Mouse (Mus musculus): ENCODE measurements around the gene Aff3. TPM values are rescaled to one million over a fixed set of nuclear protein-coding genes. Genes with fewer than 3 reads are reported as not detected.

Gene Aff3
- polyA plus RNA-seq, 1 experiment from 2014 or later: 15.4 TPM

DNA sequence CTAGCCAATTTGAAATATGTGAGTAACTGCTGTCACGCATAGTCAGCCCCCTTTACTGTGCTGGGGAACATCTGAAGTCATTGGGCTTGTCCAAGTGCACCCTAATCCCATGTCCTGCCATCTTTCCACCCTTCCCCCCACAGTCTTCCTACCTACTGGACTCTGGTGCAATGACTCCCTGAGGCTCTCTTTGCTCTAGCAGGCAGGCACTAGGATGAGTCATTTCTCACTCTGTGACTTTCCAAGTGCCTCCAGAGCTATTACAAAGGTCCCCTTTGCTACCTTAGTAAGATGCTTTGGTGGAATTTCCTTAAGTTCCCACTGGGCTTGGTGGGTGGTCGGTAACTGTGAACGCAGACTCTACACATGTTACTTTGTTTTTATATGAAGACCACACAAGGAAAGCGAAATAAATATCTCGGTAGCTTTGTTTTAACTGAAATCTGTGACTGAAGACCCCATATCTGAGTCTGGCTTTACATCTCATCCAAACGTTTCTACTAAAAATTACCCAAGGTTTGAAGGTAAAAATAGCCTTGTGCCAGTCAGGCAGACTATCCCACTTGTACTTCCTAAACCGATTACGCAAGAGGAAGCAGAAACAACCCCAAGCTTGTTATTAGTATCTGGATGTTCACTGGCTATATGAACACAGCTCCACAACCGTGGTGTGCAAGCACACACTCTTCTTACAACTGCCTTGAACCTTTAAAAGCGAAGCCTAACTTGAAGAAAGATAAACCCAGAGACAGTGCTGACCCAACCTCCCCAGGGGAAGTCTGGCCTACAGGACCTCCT lies 405.0 kb downstream of the Aff3 start:
- no peak overlapping the region for H3K27ac ChIP-seq (replicated peaks)
- no peak for ATAC-seq (ENCODE audit: insufficient number of reproducible peaks, low FRiP score, low TSS enrichment, low read depth)
- H3K4me1 ChIP-seq: peaks cover 43% of the 10 kb centered on the region
- H3K4me3 ChIP-seq (replicated peaks): no peak overlapping the region
- no peak overlapping the region for H3K4me2 ChIP-seq (replicated peaks)
- H3K9ac ChIP-seq: no peak overlapping the region
- no peaks in the 10 kb centered on the region for H3K36me3 ChIP-seq
- 70% methylated on average over 10 of the region's 10 CpGs for WGBS
- H3K27me3 ChIP-seq: no peaks in the 10 kb centered on the region
- no peaks in the 10 kb centered on the region for H3K9me3 ChIP-seq (replicated peaks)

GRCm38 (mm10) chr1:38254426-38254825 lies 410.3 kb downstream of the Aff3 start:
- no peaks in the 10 kb centered on the region for H3K27me3 ChIP-seq
- no peak overlapping the region for H3K4me2 ChIP-seq (replicated peaks)
- H3K4me3 ChIP-seq (replicated peaks): no peak overlapping the region
- H3K9ac ChIP-seq: no peak overlapping the region
- ATAC-seq (ENCODE audit: insufficient number of reproducible peaks, low FRiP score, low TSS enrichment, low read depth): no peak
- no peak overlapping the region for H3K27ac ChIP-seq (replicated peaks)
- H3K36me3 ChIP-seq: no peaks in the 10 kb centered on the region
- peaks cover 22% of the 10 kb centered on the region for H3K4me1 ChIP-seq
- H3K9me3 ChIP-seq (replicated peaks): no peaks in the 10 kb centered on the region
- WGBS: 80% methylated on average over 8 of the region's 8 CpGs

GRCm38 (mm10) chr1:38252766-38253079 lies 412.0 kb downstream of the Aff3 start:
- Histone ChIP-seq H3K9ac (no peak overlapping the region), H3K27me3 (no peaks in the 10 kb centered on the region), H3K27ac (replicated peaks) (no peak overlapping the region), H3K36me3 (no peaks in the 10 kb centered on the region), H3K4me1 (peaks cover 27% of the 10 kb centered on the region), H3K4me3 (replicated peaks) (no peak overlapping the region), H3K4me2 (replicated peaks) (no peak overlapping the region), H3K9me3 (replicated peaks) (no peaks in the 10 kb centered on the region)
- no peak; the same call in 1 of the 2 replicates for ATAC-seq (ENCODE audit: insufficient number of reproducible peaks, low FRiP score, low TSS enrichment, low read depth)
- WGBS: 26% methylated on average over 2 of the region's 2 CpGs

GRCm38 (mm10) chr1:38252031-38252765 lies 412.6 kb downstream of the Aff3 start:
- ATAC-seq (ENCODE audit: insufficient number of reproducible peaks, low FRiP score, low TSS enrichment, low read depth): 0 out of 2 replicates have a peak, but pooled peaks have one; percentile 29
- Histone ChIP-seq H3K4me2 (replicated peaks) (no peak overlapping the region), H3K9me3 (replicated peaks) (no peaks in the 10 kb centered on the region), H3K27me3 (no peaks in the 10 kb centered on the region), H3K4me3 (replicated peaks) (no peak overlapping the region), H3K36me3 (no peaks in the 10 kb centered on the region), H3K9ac (no peak overlapping the region), H3K4me1 (peaks cover 23% of the 10 kb centered on the region), H3K27ac (replicated peaks) (0 out of 2 replicates have a peak overlapping the region, but pooled peaks have one; percentile 28)
- WGBS: 54% methylated on average over 19 of the region's 19 CpGs

DNA sequence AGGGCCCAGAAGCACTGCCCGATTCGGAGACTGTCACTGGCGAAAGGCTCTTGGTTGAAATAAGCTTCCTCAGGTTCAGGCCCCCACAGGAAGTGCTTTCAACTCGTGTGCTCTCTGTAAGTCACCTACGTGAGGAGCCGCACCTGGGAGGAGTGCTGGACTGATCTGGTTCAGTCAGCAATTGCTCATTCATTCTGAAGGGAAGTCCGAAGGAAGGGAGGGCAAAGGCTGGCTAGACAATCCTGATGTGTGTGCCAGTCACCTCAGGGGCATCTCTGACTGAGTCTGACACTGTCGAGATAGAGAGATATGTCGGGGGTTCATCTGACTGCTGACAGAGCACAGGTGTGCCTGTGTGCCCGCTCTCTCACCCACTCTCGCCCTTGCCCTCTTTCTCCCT lies 413.3 kb downstream of the Aff3 start:
- ATAC-seq (ENCODE audit: insufficient number of reproducible peaks, low FRiP score, low TSS enrichment, low read depth): no peak
- 88% methylated on average over 11 of the region's 11 CpGs for WGBS
- Histone ChIP-seq H3K4me2 (replicated peaks) (no peak overlapping the region), H3K36me3 (no peaks in the 10 kb centered on the region), H3K4me1 (peaks cover 23% of the 10 kb centered on the region), H3K9ac (no peak overlapping the region), H3K9me3 (replicated peaks) (no peaks in the 10 kb centered on the region), H3K4me3 (replicated peaks) (no peak overlapping the region), H3K27me3 (no peaks in the 10 kb centered on the region), H3K27ac (replicated peaks) (no peak overlapping the region)

GRCm38 (mm10) chr1:38250246-38250645 lies 414.5 kb downstream of the Aff3 start:
- no peak overlapping the region for H3K9ac ChIP-seq
- no peak overlapping the region for H3K27ac ChIP-seq (replicated peaks)
- no peaks in the 10 kb centered on the region for H3K27me3 ChIP-seq
- H3K4me3 ChIP-seq (replicated peaks): no peak overlapping the region
- ATAC-seq (ENCODE audit: insufficient number of reproducible peaks, low FRiP score, low TSS enrichment, low read depth): no peak
- no peaks in the 10 kb centered on the region for H3K36me3 ChIP-seq
- H3K9me3 ChIP-seq (replicated peaks): no peaks in the 10 kb centered on the region
- H3K4me1 ChIP-seq: peaks cover 23% of the 10 kb centered on the region
- H3K4me2 ChIP-seq (replicated peaks): no peak overlapping the region
- 59% methylated on average over 3 of the region's 3 CpGs for WGBS

DNA sequence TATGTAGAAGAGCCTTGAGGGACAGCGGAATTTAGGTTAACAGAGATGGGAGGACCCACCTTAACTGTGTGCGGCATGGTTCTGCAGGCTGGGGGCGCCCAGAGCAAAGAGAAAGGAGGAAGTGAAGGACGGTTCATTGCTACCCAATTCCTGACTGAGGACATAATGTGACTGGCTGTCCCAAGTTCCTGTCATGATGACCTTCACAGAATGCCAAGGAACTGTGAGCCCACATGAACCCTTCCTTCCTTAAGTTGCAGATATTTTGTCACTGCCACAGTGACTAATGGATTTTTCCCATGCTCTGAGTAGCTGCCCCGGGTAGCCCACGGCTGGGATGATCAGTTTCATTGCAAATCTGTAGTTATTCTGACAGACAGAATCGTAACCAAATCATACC lies 415.2 kb downstream of the Aff3 start:
- ATAC-seq (ENCODE audit: insufficient number of reproducible peaks, low FRiP score, low TSS enrichment, low read depth): no peak
- 77% methylated on average over 7 of the region's 7 CpGs for WGBS
- peaks cover 23% of the 10 kb centered on the region for H3K4me1 ChIP-seq

DNA sequence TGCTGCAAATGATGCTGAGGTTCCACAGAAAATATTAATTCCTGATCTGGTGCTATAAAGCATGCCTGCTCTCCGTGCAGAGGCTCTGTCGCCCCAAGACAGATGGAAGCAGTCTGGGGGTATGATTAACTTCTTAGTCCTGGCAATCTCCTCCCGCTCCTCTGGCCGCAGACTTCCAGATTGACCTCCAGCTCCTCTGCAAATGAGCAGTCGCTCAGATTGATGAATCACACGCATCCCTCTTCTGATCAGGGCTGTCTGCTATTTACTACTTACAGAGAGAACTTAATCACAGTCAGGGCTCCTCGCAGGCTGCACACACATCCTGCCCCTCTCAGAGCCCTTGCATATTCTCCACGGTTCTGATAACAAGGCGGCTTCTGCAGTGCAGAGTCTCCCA lies 416.7 kb downstream of the Aff3 start:
- no peaks in the 10 kb centered on the region for H3K36me3 ChIP-seq
- no peak overlapping the region for H3K9ac ChIP-seq
- H3K27me3 ChIP-seq: no peaks in the 10 kb centered on the region
- peaks cover 23% of the 10 kb centered on the region for H3K4me1 ChIP-seq
- H3K27ac ChIP-seq (replicated peaks): no peak overlapping the region
- no peak overlapping the region for H3K4me2 ChIP-seq (replicated peaks)
- 43% methylated on average over 9 of the region's 9 CpGs for WGBS
- H3K4me3 ChIP-seq (replicated peaks): no peak overlapping the region
- ATAC-seq (ENCODE audit: insufficient number of reproducible peaks, low FRiP score, low TSS enrichment, low read depth): no peak
- no peaks in the 10 kb centered on the region for H3K9me3 ChIP-seq (replicated peaks)

More for the DNA sequence above, 415.2 kb downstream of the Aff3 start:
- Histone ChIP-seq H3K4me3 (replicated peaks) (no peak overlapping the region), H3K27me3 (no peaks in the 10 kb centered on the region), H3K9me3 (replicated peaks) (no peaks in the 10 kb centered on the region), H3K36me3 (no peaks in the 10 kb centered on the region), H3K9ac (no peak overlapping the region), H3K27ac (replicated peaks) (no peak overlapping the region), H3K4me2 (replicated peaks) (no peak overlapping the region)

DNA sequence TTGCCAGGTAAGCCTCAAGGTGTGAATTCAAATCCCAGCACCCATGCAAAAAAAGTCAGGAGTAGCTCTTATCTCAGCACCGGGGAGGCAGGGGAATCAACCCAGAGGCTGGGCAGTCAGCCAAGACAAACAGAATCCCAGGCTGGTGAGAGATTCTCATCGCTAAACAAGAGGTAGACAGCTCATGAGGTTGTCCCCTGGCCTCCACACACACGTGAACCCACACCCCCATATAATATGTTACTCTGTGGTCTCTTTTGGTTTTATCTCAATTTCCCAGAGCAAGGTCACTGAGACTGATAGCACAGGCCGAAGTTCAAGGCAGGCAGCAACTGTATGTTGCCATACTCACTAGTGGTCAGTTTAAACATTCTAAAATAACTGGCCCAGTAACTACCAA lies 422.2 kb downstream of the Aff3 start:
- Histone ChIP-seq H3K27me3 (no peaks in the 10 kb centered on the region), H3K9me3 (replicated peaks) (no peaks in the 10 kb centered on the region), H3K36me3 (no peaks in the 10 kb centered on the region), H3K27ac (replicated peaks) (no peak overlapping the region), H3K4me2 (replicated peaks) (no peak overlapping the region), H3K4me1 (peaks cover 16% of the 10 kb centered on the region), H3K4me3 (replicated peaks) (no peak overlapping the region), H3K9ac (no peak overlapping the region)
- WGBS: 50% methylated on average over 4 of the region's 4 CpGs
- ATAC-seq (ENCODE audit: insufficient number of reproducible peaks, low FRiP score, low TSS enrichment, low read depth): no peak

DNA sequence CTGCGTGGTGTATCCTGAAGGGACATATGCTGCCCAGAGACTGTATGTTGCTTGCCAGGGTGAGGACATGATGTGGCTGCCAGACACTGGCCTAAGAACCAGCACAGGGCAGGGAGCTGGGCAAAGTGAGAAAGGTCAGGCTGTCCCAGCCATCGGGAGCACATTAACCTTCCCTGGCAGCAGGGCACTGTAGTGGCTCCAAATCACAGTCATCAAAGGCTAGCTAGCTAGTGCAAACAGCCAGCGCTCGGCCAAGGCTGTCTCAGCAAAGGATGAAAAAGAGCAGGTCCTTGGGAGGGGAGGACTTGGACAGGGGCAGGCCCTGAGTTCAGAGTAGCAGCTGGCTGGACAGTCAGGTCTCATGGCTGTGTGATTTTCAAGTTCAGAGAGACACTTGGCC lies 423.0 kb downstream of the Aff3 start:
- Histone ChIP-seq H3K4me1 (peaks cover 16% of the 10 kb centered on the region), H3K9me3 (replicated peaks) (no peaks in the 10 kb centered on the region), H3K4me3 (replicated peaks) (no peak overlapping the region), H3K4me2 (replicated peaks) (no peak overlapping the region), H3K27ac (replicated peaks) (no peak overlapping the region), H3K9ac (no peak overlapping the region), H3K36me3 (no peaks in the 10 kb centered on the region), H3K27me3 (no peaks in the 10 kb centered on the region)
- no peak for ATAC-seq (ENCODE audit: insufficient number of reproducible peaks, low FRiP score, low TSS enrichment, low read depth)
- WGBS: 65% methylated on average over 4 of the region's 4 CpGs

- H3K27me3 ChIP-seq: no peaks in the 10 kb centered on the region
- H3K4me1 ChIP-seq: peaks cover 16% of the 10 kb centered on the region
- H3K9me3 ChIP-seq (replicated peaks): no peaks in the 10 kb centered on the region
- 75% methylated on average over 6 of the region's 6 CpGs for whole genome bisulfite sequencing
- ATAC-seq (ENCODE audit: insufficient number of reproducible peaks, low FRiP score, low TSS enrichment, low read depth): no peak
- no peak overlapping the region for H3K4me2 ChIP-seq (replicated peaks)
- no peak overlapping the region for H3K4me3 ChIP-seq (replicated peaks)
- H3K9ac ChIP-seq: no peak overlapping the region
- no peaks in the 10 kb centered on the region for H3K36me3 ChIP-seq
- no peak overlapping the region for H3K27ac ChIP-seq (replicated peaks)
These were observed 423.5 kb downstream of the Aff3 start for GRCm38 (mm10) chr1:38241221-38241666.
